Mouse (Mus musculus): ENCODE measurements around the gene Crebrf.

- TF ChIP-seq CTCF (IDR thresholded peaks at IDR 0.05; ENCODE audit: low read depth) (peak; percentile 86), EP300 (IDR thresholded peaks at IDR 0.05; ENCODE audit: low read depth) (no peak)
Observed at GRCm38 (mm10) chr17:26794744-26795143, 79.3 kb downstream of the Crebrf start.

Measured in liver, postnatal 0 days (tissue).